ENCODE assay signal across 19 mouse cellular contexts in genomic region chr16:41969215-41969614, GRCm38 (mm10).
DNase-seq lines count a peak whose midpoint lies in the region; ATAC-seq and TF ChIP-seq lines count a peak whose summit lies in the region.
"Had no signal": no experiment of that assay in that cellular context is flagged by ENCODE, and none has a peak within 500 bp of the region (broad histone marks: within the 10 kb centered on the region; RNA-seq: fewer than 3 reads in every experiment).

No protein-coding gene starts in this region.

- no peak for TF ChIP-seq CTCF in midbrain, postnatal 0 days (IDR thresholded peaks at IDR 0.05)
- no peak for TF ChIP-seq CTCF in brain, embryonic 14.5 days (IDR thresholded peaks at IDR 0.05; ENCODE audit: borderline replicate concordance, extremely low read depth, insufficient read depth, insufficient read length)

- TF ChIP-seq POLR2A in brain, embryonic 14.5 days (IDR thresholded peaks at IDR 0.05; ENCODE audit: borderline replicate concordance, extremely low read depth, insufficient read depth, insufficient read length, poor library complexity, severe bottlenecking): no peak

- no peaks in the 10 kb centered on the region for H3K27me3 ChIP-seq in midbrain, postnatal 0 days (ENCODE audit: insufficient read depth, low read length)
- H3K27me3 ChIP-seq in midbrain, embryonic 14.5 days (ENCODE audit: control insufficient read depth, insufficient read depth, low read length): no peaks in the 10 kb centered on the region
- H3K27me3 ChIP-seq in hindbrain, embryonic 16.5 days (replicated peaks; ENCODE audit: control insufficient read depth, insufficient read depth, low read length): no peaks in the 10 kb centered on the region
- H3K27me3 ChIP-seq: hindbrain, embryonic 15.5 days; intestine, embryonic 15.5 days; liver, embryonic 13.5 days had no signal

- no peak overlapping the region for H3K4me2 ChIP-seq in midbrain, postnatal 0 days (ENCODE audit: low read depth, low read length, poor library complexity, severe bottlenecking)
- no peak overlapping the region for H3K4me2 ChIP-seq in midbrain, embryonic 14.5 days (ENCODE audit: low read length)
- no peak overlapping the region for H3K4me2 ChIP-seq in hindbrain, embryonic 16.5 days (ENCODE audit: low read length)
- H3K4me2 ChIP-seq: hindbrain, embryonic 15.5 days; intestine, embryonic 15.5 days; liver, embryonic 13.5 days; midbrain, embryonic 11.5 days had no signal

- H3K4me1 ChIP-seq in midbrain, postnatal 0 days (ENCODE audit: insufficient read depth, low read length): no peaks in the 10 kb centered on the region
- no peaks in the 10 kb centered on the region for H3K4me1 ChIP-seq in midbrain, embryonic 14.5 days (ENCODE audit: control insufficient read depth, insufficient read depth, low read length)
- no peaks in the 10 kb centered on the region for H3K4me1 ChIP-seq in hindbrain, embryonic 16.5 days (ENCODE audit: control insufficient read depth, insufficient read depth, low read depth, low read length)
- H3K4me1 ChIP-seq: hindbrain, embryonic 15.5 days; intestine, embryonic 15.5 days; liver, embryonic 13.5 days had no signal

- no peaks in the 10 kb centered on the region for H3K9me3 ChIP-seq in midbrain, postnatal 0 days (ENCODE audit: low read length)
- no peaks in the 10 kb centered on the region for H3K9me3 ChIP-seq in midbrain, embryonic 14.5 days (ENCODE audit: control insufficient read depth, low read length)
- H3K9me3 ChIP-seq in hindbrain, embryonic 16.5 days (ENCODE audit: control insufficient read depth, low read length): no peaks in the 10 kb centered on the region
- H3K9me3 ChIP-seq: hindbrain, embryonic 15.5 days; intestine, embryonic 15.5 days; liver, embryonic 13.5 days had no signal

- peak; percentile 86 for ATAC-seq in frontal cortex, adult (ENCODE audit: low TSS enrichment)
- no peak for ATAC-seq in midbrain, postnatal 0 days (ENCODE audit: low FRiP score)
- no peak for ATAC-seq in midbrain, embryonic 14.5 days (ENCODE audit: low FRiP score, low TSS enrichment)
- ATAC-seq in hindbrain, embryonic 16.5 days: no peak
- ATAC-seq: intestine, embryonic 15.5 days had no signal

- no peak overlapping the region for H3K27ac ChIP-seq in midbrain, postnatal 0 days (ENCODE audit: low read depth, low read length)
- no peak overlapping the region for H3K27ac ChIP-seq in midbrain, embryonic 14.5 days (replicated peaks; ENCODE audit: low read depth, low read length)
- H3K27ac ChIP-seq in hindbrain, embryonic 16.5 days (ENCODE audit: low read depth, low read length): no peak overlapping the region
- H3K27ac ChIP-seq: hindbrain, embryonic 15.5 days; intestine, embryonic 15.5 days; layer of hippocampus, adult 2 months; liver, embryonic 13.5 days had no signal

- no peaks in the 10 kb centered on the region for H3K36me3 ChIP-seq in midbrain, postnatal 0 days (ENCODE audit: insufficient read depth, low read length)
- no peaks in the 10 kb centered on the region for H3K36me3 ChIP-seq in midbrain, embryonic 14.5 days (ENCODE audit: control insufficient read depth, insufficient read depth, low read length)
- H3K36me3 ChIP-seq in hindbrain, embryonic 16.5 days (ENCODE audit: control insufficient read depth, insufficient read depth, low read length): no peaks in the 10 kb centered on the region
- H3K36me3 ChIP-seq: hindbrain, embryonic 15.5 days; intestine, embryonic 15.5 days; liver, embryonic 13.5 days had no signal

- no peak overlapping the region for H3K9ac ChIP-seq in midbrain, postnatal 0 days (replicated peaks; ENCODE audit: low read length, poor library complexity, severe bottlenecking)
- H3K9ac ChIP-seq in midbrain, embryonic 14.5 days (replicated peaks; ENCODE audit: low read length): no peak overlapping the region
- no peak overlapping the region for H3K9ac ChIP-seq in hindbrain, embryonic 16.5 days (ENCODE audit: low read depth, low read length)
- H3K9ac ChIP-seq: hindbrain, embryonic 15.5 days; intestine, embryonic 15.5 days; liver, embryonic 13.5 days had no signal

- no peak overlapping the region for H3K4me3 ChIP-seq in midbrain, postnatal 0 days (ENCODE audit: low read depth, low read length)
- H3K4me3 ChIP-seq in midbrain, embryonic 14.5 days (replicated peaks; ENCODE audit: low read depth, low read length): no peak overlapping the region
- H3K4me3 ChIP-seq in hindbrain, embryonic 16.5 days (ENCODE audit: low read length): no peak overlapping the region
- H3K4me3 ChIP-seq: hindbrain, embryonic 15.5 days; intestine, embryonic 15.5 days; layer of hippocampus, adult 2 months; liver, embryonic 13.5 days had no signal

- 69% methylated on average over 2 of the region's 2 CpGs for WGBS in midbrain, postnatal 0 days
- WGBS in midbrain, embryonic 14.5 days: 71% methylated on average over 2 of the region's 2 CpGs
- 70% methylated on average over 2 of the region's 2 CpGs for WGBS in hindbrain, embryonic 16.5 days

- no peak for DNase-seq in frontal cortex, postnatal 14 days (ENCODE audit: low spot score in 2 of 2)
- peak; percentile 19 for DNase-seq in midbrain, postnatal 0 days (ENCODE audit: low spot score)
- DNase-seq in midbrain, embryonic 14.5 days: no peak
- DNase-seq in Muller cell, postnatal 12 days (ENCODE audit: inconsistent ontology term): peak; percentile 12
- DNase-seq in brain, embryonic 14.5 days (ENCODE audit: low read depth): peak; percentile 21
- DNase-seq: cerebellum, adult 9-10 months; gastrocnemius, postnatal 36 days; kidney, adult 9 months; kidney, postnatal 14 days; liver, embryonic 13.5 days; lung, adult 2 months; lung, postnatal 14 days; spleen, adult 18-20 months had no signal

Comparison
In these comparisons a context has a peak if more than half of its experiments do, and no peak if none do; other contexts are left out.
1. DNase-seq: peak in midbrain, postnatal 0 days (single experiment), Muller cell, postnatal 12 days (single experiment) and brain, embryonic 14.5 days (single experiment); none in frontal cortex, postnatal 14 days (0 of 2) and midbrain, embryonic 14.5 days (single experiment).